Mouse (Mus musculus) G1E (cell line): ENCODE data around the gene Cldn34b1. TPM values are rescaled to one million over a fixed set of nuclear protein-coding genes. Genes with fewer than 3 reads are reported as not detected.
"Not testable (repeated sequence)": the region's sequence is repeated elsewhere in the genome, so short reads cannot be mapped to it uniquely, and the experiment has no call there.

ENCODE experiments used
- ATAC-seq: 2 replicates; pipeline ENCODE4 v1.8.0; 2016; ENCODE audit warnings: mild to moderate bottlenecking; ENCODE audit not compliant: insufficient number of reproducible peaks, poor library complexity, low FRiP score, severe bottlenecking; ENCODE audit errors: extremely low read depth
- DNase-seq: peaks from one replicate; pipeline ENCODE4 v3.0.0; 2012; ENCODE audit warnings: low spot score
- H3K27me3 ChIP-seq: 2 replicates; pipeline ENCODE4 v1.6.1; 2012; ENCODE audit warnings: mild to moderate bottlenecking, low read length, inconsistent platforms; ENCODE audit not compliant: insufficient read depth
- H3K36me3 ChIP-seq: replicated peaks from 2 replicates; pipeline ENCODE3; 2012; ENCODE audit warnings: mild to moderate bottlenecking, inconsistent platforms
- H3K4me1 ChIP-seq: 2 replicates; pipeline ENCODE4 v1.6.1; 2012; ENCODE audit warnings: low read depth, low read length, inconsistent platforms, mixed read lengths; ENCODE audit not compliant: insufficient read depth
- H3K4me3 ChIP-seq: 2 replicates; pipeline ENCODE4 v1.5.1; 2012; ENCODE audit warnings: low read depth, mild to moderate bottlenecking, inconsistent platforms, low read length, moderate library complexity, mixed read lengths
- H3K9me3 ChIP-seq: replicated peaks from 2 replicates; pipeline ENCODE4 v1.6.1; 2012; ENCODE audit warnings: inconsistent platforms
- polyA plus RNA-seq: library from polyadenylated mRNA; stranded (reverse); fragments of >175 nt; gene quantifications from 2 replicates; pipeline ENCODE4 v1.2.3, GENCODE M21; 2012
- total RNA-seq, 2 experiments: library from RNA; stranded (forward) in 1 of 2; stranded (reverse) in 1 of 2; fragments of 200-1000 nt in 1 of 2; fragments of >200 nt in 1 of 2; fragmentation: Nextera tagmentation in 1 of 2; gene quantifications; 2 replicates each; pipeline ENCODE4 v1.2.3; 2014 to 2017

Cldn34b1 gene
- total RNA-seq (2014; fragmentation: Nextera tagmentation) (not detected in 2 replicates), total RNA-seq (2017) (not detected in 2 replicates), polyA plus RNA-seq (not detected in 2 replicates)

GRCm38 (mm10) chrX:154890167-154890566, at the start of gene Cldn34b1:
Cldn34b1 (minus strand) TSS chrX:154890267.
- not testable (repeated sequence) for H3K36me3 ChIP-seq, DNase-seq, H3K27me3 ChIP-seq, H3K4me1 ChIP-seq, H3K9me3 ChIP-seq, H3K4me3 ChIP-seq, ATAC-seq

- not testable (repeated sequence) for DNase-seq, H3K4me1 ChIP-seq, H3K9me3 ChIP-seq, ATAC-seq, H3K4me3 ChIP-seq, H3K36me3 ChIP-seq, H3K27me3 ChIP-seq
These were observed 45.8 kb upstream of the Cldn34b1 start, which contains the start of gene Magea6 for GRCm38 (mm10) chrX:154935887-154936286. Magea6 (minus strand) TSS chrX:154935987.

Other genes starting within 250 kb of the Cldn34b1 start
- not detected in 2 replicates for gene Magea6, start 45.7 kb upstream of the Cldn34b1 start, total RNA-seq (2014; fragmentation: Nextera tagmentation)
- not detected in 2 replicates for gene Magea6, start 45.7 kb upstream of the Cldn34b1 start, total RNA-seq (2017)
- gene Magea6, start 45.7 kb upstream of the Cldn34b1 start, polyA plus RNA-seq: not detected in 2 replicates
- not detected in 2 replicates for gene Magea3, start 59.2 kb upstream of the Cldn34b1 start, total RNA-seq (2014; fragmentation: Nextera tagmentation)
- not detected in 2 replicates for gene Magea3, start 59.2 kb upstream of the Cldn34b1 start, total RNA-seq (2017)
- not detected in 2 replicates for gene Magea3, start 59.2 kb upstream of the Cldn34b1 start, polyA plus RNA-seq
- gene Magea8, start 105.6 kb upstream of the Cldn34b1 start, total RNA-seq (2014; fragmentation: Nextera tagmentation): not detected in 2 replicates
- gene Magea8, start 105.6 kb upstream of the Cldn34b1 start, total RNA-seq (2017): 0.11 TPM in 1 of 2 replicates, not detected in the other
- not detected in 2 replicates for gene Magea8, start 105.6 kb upstream of the Cldn34b1 start, polyA plus RNA-seq
- gene Magea5, start 172.9 kb upstream of the Cldn34b1 start, total RNA-seq (2014; fragmentation: Nextera tagmentation): not detected in 2 replicates
- gene Magea5, start 172.9 kb upstream of the Cldn34b1 start, total RNA-seq (2017): not detected in 2 replicates
- not detected in 2 replicates for gene Magea5, start 172.9 kb upstream of the Cldn34b1 start, polyA plus RNA-seq
- not detected in 2 replicates for gene Magea1, start 199.5 kb upstream of the Cldn34b1 start, total RNA-seq (2014; fragmentation: Nextera tagmentation)
- not detected in 2 replicates for gene Magea1, start 199.5 kb upstream of the Cldn34b1 start, total RNA-seq (2017)
- gene Magea1, start 199.5 kb upstream of the Cldn34b1 start, polyA plus RNA-seq: not detected in 2 replicates
- gene Magea2, start 203.4 kb upstream of the Cldn34b1 start, total RNA-seq (2014; fragmentation: Nextera tagmentation): not detected in 2 replicates
- gene Magea2, start 203.4 kb upstream of the Cldn34b1 start, total RNA-seq (2017): not detected in 2 replicates
- not detected in 2 replicates for gene Magea2, start 203.4 kb upstream of the Cldn34b1 start, polyA plus RNA-seq
- not detected in 2 replicates for gene Cldn34b2, start 238.1 kb upstream of the Cldn34b1 start, total RNA-seq (2014; fragmentation: Nextera tagmentation)
- gene Cldn34b2, start 238.1 kb upstream of the Cldn34b1 start, total RNA-seq (2017): not detected in 2 replicates
- not detected in 2 replicates for gene Cldn34b2, start 238.1 kb upstream of the Cldn34b1 start, polyA plus RNA-seq